Mouse (Mus musculus): ENCODE data around the gene Slc35b4.

Gene Slc35b4

DNA sequence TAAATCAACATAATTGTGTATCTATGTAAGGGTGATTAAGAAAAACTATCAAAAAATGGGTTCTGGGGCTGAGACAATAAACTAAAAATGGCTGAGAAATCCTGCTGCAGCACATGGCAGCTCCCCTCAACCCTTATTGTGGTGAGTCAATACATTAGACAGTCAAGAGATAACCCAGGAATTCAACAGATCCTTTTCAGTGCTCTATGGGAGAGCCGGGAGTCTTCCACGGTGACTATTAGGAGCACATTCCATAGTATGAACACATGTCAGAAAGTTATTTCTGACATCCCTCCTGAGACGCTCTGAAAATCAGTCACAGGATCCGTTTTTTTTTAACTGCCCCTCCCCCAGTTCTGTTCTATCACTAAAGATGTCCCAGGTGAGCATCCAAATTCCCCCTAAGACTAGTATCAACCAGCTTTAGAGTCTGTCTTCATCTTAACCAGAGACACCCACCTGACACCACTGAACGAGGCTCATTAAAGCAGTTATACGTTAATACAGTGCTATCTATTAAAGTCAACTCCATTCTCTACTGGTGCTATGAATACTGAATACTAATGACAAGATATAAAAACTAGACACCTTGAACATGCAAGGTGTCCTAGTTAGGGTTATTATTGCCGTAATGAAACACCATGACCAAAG lies 5.9 kb downstream of the Slc35b4 start:
- DNase-seq, result no peak

- DNase-seq, result no peak
These were observed 8.1 kb downstream of the Slc35b4 start for GRCm38 (mm10) chr6:34168834-34169233.

GRCm38 (mm10) chr6:34163014-34163413 lies 13.9 kb downstream of the Slc35b4 start:
- DNase-seq, result no peak

DNA sequence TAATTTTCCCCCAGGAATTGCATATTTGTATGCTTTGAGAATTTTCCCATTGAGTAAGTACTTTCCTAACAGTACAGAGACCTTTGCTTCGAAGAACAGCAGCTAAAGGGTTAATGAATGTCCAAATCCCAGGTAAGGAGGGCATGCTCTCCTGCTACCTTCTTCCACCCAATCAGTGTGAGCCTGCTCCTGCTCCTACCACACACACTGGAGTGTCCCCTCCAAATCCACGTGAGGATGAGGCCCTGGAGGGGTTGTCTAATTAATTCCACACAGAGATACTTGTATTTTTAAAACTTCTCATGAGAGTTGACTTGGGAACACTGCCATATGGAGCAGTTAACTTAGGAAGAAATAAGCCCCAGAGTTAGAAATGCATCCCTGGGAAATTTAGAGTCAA lies 14.3 kb downstream of the Slc35b4 start:
- no peak for DNase-seq

GRCm38 (mm10) chr6:34161511-34161910 lies 15.4 kb downstream of the Slc35b4 start:
- DNase-seq, result no peak

DNA sequence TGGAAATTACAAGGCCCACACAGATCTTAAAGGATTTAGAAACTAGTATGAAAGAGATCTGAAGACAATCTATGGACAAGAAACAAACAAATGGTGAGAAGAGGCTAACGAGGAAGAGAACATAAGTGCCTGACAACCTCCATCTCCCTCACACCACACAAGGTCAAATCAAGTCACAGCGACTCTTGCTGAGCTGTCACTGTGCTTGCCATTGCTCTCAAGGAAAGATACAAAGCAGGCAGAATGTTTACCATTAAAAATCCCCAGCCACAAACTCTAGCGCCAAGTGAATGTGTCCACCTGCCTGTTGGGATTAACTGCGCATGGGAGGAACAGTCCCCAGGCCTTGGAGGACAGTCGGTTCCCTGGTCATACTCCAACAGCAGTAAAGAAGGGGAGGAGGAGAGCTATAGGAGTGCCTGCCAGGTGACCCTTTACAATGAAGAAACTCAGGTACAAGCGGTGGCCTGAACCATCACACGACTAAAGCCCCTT lies 16.0 kb downstream of the Slc35b4 start:
- no peak for DNase-seq

GRCm38 (mm10) chr6:34159998-34160815 lies 16.7 kb downstream of the Slc35b4 start:
- no peak for DNase-seq

GRCm38 (mm10) chr6:34156841-34157748 lies 19.8 kb downstream of the Slc35b4 start:
- no peak for DNase-seq

- no peak for DNase-seq
These were observed 20.9 kb downstream of the Slc35b4 start for GRCm38 (mm10) chr6:34156057-34156456.

DNA sequence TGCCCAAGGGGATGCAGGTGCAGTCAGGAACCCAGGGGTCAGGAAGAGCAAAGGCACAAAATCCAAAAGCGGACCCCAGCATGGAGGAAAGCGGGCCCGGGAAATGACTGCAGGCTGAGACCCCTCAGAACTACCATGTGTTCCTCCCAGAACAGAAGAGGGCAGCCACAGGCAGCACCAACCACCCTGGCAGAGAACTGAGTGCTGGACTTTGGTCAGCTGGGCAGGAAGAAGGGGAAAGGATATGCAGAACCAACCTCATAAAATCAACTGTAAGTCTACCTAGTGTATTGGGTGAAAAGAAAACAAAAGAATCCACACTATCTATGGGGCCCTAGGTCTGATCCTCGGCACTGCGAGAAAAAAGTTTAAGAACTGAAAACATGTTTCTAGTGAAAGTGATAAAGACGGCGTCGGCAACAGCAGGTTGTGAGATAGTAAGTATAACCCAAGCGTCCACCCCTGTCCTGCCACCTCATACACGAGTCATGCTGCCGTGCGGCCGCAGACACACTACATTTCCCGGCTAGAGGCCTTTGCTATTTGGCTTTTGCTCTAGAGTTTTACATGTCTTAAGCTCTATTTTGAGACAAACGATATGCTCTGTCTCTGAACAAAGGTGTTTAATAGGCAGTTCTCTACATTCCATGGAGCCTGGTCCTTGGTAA lies 21.6 kb downstream of the Slc35b4 start:
- DNase-seq, result no peak

- no peak for DNase-seq
These were observed 22.7 kb downstream of the Slc35b4 start for GRCm38 (mm10) chr6:34154202-34154601.

DNA sequence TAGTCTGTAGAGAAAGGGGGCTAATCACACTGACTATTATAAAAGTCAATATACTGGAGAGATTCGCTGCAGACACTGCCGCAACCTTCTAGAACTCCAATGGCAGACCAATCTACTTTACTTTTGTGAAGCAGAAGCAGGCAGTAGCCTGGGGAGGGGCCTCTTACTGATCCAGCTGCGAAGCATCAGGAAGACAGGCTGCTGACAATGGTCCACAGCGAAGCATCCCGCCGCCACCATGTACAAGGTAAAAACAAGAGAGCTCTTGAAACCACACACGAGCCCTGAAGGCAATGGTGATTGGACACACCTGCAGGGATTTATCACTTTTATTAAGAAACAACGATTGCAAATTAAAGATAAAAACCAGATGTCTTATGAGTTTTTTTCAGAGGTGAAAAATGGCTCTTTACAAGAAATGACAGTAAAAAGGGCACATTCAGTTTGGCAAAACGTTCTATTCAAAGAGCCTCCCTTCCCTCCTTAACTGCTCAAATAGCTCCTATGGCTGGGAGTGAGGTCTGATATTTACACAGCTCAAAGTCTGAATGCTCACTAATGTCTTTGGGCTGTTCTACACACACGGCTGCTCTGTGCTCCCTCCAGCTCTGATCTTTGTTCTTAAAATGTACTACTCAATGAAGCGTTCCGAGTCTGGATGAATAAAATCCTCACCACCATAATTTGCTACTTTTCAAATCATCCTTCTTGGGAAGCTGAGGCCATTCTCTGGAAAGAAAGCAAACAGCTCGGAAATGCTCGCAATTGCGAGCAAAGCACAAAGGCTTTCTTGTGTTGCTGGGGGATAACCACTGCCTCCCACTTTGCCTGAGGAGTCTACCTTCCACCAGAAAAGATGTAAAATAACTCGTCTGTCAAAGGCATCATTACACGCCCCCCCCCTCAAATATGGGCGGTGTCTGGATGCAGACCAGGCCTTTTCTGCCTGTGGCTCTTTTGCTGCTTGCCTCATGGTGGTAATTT lies 23.6 kb downstream of the Slc35b4 start:
- no peak for DNase-seq

DNA sequence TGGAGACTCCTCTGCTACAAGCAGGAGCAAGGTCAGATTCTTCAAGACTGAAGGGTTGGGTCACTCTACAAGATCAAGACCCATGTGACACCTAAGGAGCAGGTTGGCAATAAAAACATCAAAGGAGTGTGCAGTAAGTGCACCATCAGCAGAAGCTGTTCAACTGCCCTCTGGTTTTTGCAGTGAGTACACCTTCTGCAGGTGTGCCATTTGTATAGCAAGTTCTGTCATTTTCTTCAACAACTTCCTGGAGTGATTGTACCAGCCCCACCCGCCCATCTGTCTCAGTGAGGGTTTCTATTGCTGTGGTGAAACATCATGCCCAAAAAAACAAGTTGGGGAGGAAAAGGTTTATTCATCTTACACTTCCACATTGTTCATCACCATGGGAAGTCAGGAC lies 27.1 kb downstream of the Slc35b4 start:
- no peak for DNase-seq

DNA sequence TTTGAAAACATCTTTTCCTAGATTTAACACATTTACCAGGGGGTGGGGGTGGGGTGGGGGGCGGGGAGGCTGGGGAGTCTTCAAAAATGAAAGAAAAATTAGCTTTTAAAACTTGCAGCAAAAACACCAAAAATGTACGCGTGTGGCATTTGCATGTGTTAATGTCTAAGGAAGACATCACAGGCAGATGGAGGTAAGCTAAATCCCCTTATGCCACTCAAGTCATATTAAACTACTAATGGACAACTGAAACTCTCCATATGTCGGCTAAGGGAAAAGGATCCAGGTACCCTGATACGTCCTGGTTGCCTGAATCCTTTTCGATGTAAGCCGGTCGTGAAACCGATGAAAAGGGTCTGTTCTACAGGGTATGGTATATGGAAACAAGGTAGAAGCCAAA lies 27.8 kb downstream of the Slc35b4 start:
- DNase-seq, result no peak

GRCm38 (mm10) chr6:34148639-34149038 lies 28.3 kb downstream of the Slc35b4 start:
- no peak for DNase-seq

- DNase-seq, result no peak
These were observed 28.9 kb downstream of the Slc35b4 start for GRCm38 (mm10) chr6:34148021-34148420.

DNA sequence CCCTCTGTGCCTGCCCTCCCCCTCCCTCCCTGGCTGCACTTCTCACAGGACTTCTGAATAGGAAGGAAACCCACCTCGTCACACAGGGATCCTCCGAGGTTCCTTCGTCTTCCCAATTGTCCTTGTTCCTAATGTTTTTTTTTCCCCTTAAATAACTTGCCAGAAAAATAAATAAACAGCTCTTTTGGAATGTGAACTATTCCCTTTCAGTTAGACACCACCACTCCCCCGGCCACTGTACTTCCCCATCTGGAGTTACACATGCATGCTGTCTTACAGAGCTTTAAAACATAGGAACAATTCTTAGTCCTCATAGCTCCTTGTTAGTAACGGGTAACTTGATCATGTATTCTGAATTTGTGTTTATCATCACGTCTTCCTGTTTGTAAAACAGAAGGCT lies 30.9 kb downstream of the Slc35b4 start:
- no peak for DNase-seq

- DNase-seq, result no peak
These were observed 34.0 kb downstream of the Slc35b4 start for GRCm38 (mm10) chr6:34142931-34143330.

GRCm38 (mm10) chr6:34138366-34138765 lies 38.5 kb downstream of the Slc35b4 start:
- no peak for DNase-seq

GRCm38 (mm10) chr6:34132391-34132790 lies 44.5 kb downstream of the Slc35b4 start:
- DNase-seq, result no peak

GRCm38 (mm10) chr6:34129261-34129660 lies 47.6 kb downstream of the Slc35b4 start:
- DNase-seq, result no peak

All from cerebellum, postnatal 25 days (tissue).